Mouse (Mus musculus) small intestine, adult 2 months (tissue): ENCODE data around the gene Cpxm2.

Experiments
- CTCF ChIP-seq: fragments of 200-500 bp; IDR thresholded peaks from 2 replicates; pipeline ENCODE4 v1.5.1; 2012; ENCODE audit warnings: low read depth, mild to moderate bottlenecking, control low read depth, inconsistent platforms, low read length, moderate library complexity, mixed read lengths; ENCODE audit not compliant: insufficient replicate concordance, insufficient read length; ENCODE audit errors: extremely low read depth
- POLR2A ChIP-seq: fragments of 200-500 bp; IDR thresholded peaks from 2 replicates; pipeline ENCODE4 v1.6.1; 2012; ENCODE audit warnings: low read depth, mild to moderate bottlenecking, control low read depth, inconsistent platforms, low read length, moderate library complexity

- TF ChIP-seq CTCF (no peak), POLR2A (no peak)
These were observed 122.5 kb downstream of the Cpxm2 start for GRCm38 (mm10) chr7:132031940-132032531.
